Mouse (Mus musculus): ENCODE measurements around the gene Lrba.
A peak's percentile ranks its signal among the peaks of the same experiment; 100 is the strongest.

Lrba gene

GRCm38 (mm10) chr3:86677573-86678155 lies 453.2 kb downstream of the Lrba start:
- DNase-seq (ENCODE audit: low read depth, low spot score), result no peak

GRCm38 (mm10) chr3:86687571-86688209 lies 463.2 kb downstream of the Lrba start:
- DNase-seq (ENCODE audit: low read depth, low spot score), result no peak

GRCm38 (mm10) chr3:86688438-86688837 lies 464.0 kb downstream of the Lrba start:
- no peak for DNase-seq (ENCODE audit: low read depth, low spot score)

GRCm38 (mm10) chr3:86689305-86689704 lies 464.8 kb downstream of the Lrba start:
- peak; percentile 27 for DNase-seq (ENCODE audit: low read depth, low spot score)

GRCm38 (mm10) chr3:86692779-86693178 lies 468.3 kb downstream of the Lrba start:
- DNase-seq (ENCODE audit: low read depth, low spot score), result no peak

- no peak for DNase-seq (ENCODE audit: low read depth, low spot score)
These were observed 469.1 kb downstream of the Lrba start for GRCm38 (mm10) chr3:86693553-86693952.

- DNase-seq (ENCODE audit: low read depth, low spot score), result no peak
These were observed 474.5 kb downstream of the Lrba start for GRCm38 (mm10) chr3:86698947-86699346.

- DNase-seq (ENCODE audit: low read depth, low spot score), result no peak
These were observed 476.7 kb downstream of the Lrba start for GRCm38 (mm10) chr3:86701163-86701563.

- no peak for DNase-seq (ENCODE audit: low read depth, low spot score)
These were observed 485.0 kb downstream of the Lrba start for GRCm38 (mm10) chr3:86709472-86709871.

GRCm38 (mm10) chr3:86711530-86711929 lies 487.1 kb downstream of the Lrba start:
- DNase-seq (ENCODE audit: low read depth, low spot score), result no peak

GRCm38 (mm10) chr3:86712758-86713157 lies 488.3 kb downstream of the Lrba start:
- DNase-seq (ENCODE audit: low read depth, low spot score), result no peak

GRCm38 (mm10) chr3:86714446-86714845 lies 490.0 kb downstream of the Lrba start:
- no peak for DNase-seq (ENCODE audit: low read depth, low spot score)

- no peak for DNase-seq (ENCODE audit: low read depth, low spot score)
These were observed 499.2 kb downstream of the Lrba start for GRCm38 (mm10) chr3:86723415-86724298.

GRCm38 (mm10) chr3:86725113-86725512 lies 500.6 kb downstream of the Lrba start:
- DNase-seq (ENCODE audit: low read depth, low spot score), result no peak

GRCm38 (mm10) chr3:86738831-86739230 lies 514.4 kb downstream of the Lrba start:
- no peak for DNase-seq (ENCODE audit: low read depth, low spot score)

GRCm38 (mm10) chr3:86739745-86740144 lies 515.3 kb downstream of the Lrba start:
- DNase-seq (ENCODE audit: low read depth, low spot score), result no peak

- DNase-seq (ENCODE audit: low read depth, low spot score), result no peak
These were observed 520.9 kb downstream of the Lrba start for GRCm38 (mm10) chr3:86745348-86745747.

GRCm38 (mm10) chr3:86745769-86746512 lies 521.5 kb downstream of the Lrba start:
- no peak for DNase-seq (ENCODE audit: low read depth, low spot score)

GRCm38 (mm10) chr3:86750652-86751051 lies 526.2 kb downstream of the Lrba start:
- DNase-seq (ENCODE audit: low read depth, low spot score), result no peak

GRCm38 (mm10) chr3:86754178-86754577 lies 529.7 kb downstream of the Lrba start:
- DNase-seq (ENCODE audit: low read depth, low spot score), result no peak

- DNase-seq (ENCODE audit: low read depth, low spot score), result no peak
These were observed 530.4 kb downstream of the Lrba start for GRCm38 (mm10) chr3:86754595-86755557.
